Mouse (Mus musculus): Measurements from ENCODE around the gene Tmem181a.
"Not testable (repeated sequence)": the region's sequence is repeated elsewhere in the genome, so short reads cannot be mapped to it uniquely, and the experiment has no call there.

The Tmem181a gene

DNA sequence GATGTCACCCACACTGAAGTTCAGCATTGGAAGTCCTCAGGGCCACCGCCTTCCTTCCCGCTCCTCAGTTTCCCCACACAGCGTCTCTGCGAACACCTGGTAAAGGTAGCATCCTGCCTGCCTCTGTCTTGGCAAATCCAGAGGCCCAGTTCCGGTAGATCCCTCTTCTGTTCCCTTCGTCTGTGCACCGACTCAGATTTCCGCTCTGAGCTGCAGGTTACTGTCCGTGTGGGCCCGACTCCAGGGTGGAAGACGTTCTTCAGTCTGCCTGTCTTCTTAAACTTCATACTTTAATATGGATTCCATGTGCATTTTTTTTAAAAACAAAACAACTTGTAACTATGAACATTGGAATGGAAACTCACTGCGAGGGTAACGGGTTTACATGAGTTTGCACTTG is 49.8 kb downstream of the Tmem181a start:
- not testable (repeated sequence) for DNase-seq

- DNase-seq: not testable (repeated sequence)
These were observed 55.1 kb downstream of the Tmem181a start for GRCm38 (mm10) chr17:6311716-6312115.

DNA sequence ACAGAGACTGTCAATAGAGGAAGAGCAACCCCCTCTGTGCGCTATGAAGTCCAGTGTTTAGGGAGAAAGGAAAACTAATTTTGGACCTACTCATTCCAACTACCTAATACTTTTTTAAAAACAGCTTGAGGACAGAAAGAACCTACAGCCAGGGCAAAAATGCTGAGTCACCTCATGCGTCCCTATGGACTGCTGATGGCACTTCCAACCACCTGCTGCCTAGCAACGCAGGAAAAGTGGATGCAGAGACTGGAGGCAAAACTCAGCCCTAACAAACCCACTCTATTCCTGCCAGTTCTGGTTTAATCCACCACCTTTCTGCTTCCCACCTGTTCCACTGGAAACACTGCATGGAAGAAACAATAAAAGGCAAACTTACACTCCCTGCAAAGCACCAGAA is 56.1 kb downstream of the Tmem181a start:
- not testable (repeated sequence) for DNase-seq

DNA sequence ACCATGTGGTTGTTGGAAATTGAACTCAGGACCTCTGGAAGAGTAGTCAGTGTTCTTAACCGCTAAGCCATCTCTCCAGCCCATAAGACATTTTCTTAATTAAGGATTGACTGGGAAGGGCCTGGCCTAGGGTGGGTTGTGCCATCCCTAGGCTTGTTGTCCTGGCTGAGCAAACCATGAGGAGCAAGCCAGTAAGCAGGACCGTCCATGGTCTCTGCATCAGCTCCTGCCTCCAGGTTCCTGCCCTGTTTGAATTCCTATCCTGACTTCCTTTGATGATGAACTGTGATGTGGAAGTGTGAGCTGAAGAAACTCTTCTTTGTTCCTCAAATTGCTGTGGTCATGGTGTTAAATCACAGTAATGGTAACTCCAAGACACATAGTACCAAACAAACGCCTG is 57.8 kb downstream of the Tmem181a start:
- not testable (repeated sequence) for DNase-seq

DNA sequence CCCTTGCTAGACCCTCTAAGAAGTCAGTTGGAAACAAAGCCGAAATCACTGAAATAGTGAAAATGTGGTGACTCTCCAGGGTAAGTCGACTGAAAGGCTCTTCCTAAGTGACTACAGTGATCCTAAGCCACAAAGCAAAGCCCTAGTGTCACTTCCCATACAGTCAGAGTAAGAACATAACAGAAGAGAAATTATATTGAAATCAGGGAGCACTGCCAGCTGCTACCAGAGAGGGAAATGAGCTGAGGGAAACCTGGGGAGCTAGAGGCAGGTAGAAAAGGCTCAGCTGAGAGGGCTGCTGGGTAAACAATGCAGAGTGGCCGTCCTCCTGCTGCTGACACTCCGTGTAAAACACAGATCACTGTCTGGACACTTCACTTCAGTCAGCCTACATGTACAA is 59.0 kb downstream of the Tmem181a start:
- DNase-seq: not testable (repeated sequence)

DNA sequence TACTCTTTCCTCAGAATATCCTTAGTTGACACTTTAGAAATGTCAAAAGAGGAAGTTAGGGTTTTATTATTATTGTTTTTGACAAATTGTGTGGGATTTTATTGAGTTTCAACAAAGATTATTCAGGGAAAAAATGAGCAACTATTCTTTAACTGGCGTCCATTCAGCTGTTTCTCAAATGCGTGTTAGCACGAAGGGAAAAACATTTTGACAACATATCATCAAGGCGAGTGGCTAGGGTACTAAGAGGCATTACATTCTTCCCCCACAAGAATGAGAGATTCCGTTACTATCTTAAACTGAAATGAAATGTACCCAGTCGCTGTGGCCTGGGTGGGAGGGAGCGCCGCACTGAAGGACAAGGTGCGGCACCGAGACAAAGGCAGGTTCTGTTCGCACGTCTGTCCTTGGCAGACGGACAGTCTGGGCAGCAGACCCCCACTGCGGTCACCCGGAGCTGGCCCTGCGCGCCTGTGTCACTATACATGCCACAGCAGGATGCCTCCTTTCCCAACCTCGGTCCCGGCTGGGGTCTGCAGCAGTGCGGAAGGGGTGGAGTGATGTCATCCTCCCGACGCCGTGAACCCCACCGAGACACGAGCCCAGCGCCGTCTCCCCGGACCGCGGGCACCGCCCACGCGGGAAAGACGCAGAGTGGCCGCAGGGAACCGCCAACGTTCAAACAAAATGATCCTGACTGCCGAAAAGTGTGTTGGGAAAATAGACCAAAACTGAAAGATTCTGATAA is 59.9 kb downstream of the Tmem181a start:
- peak; percentile 68 for DNase-seq

DNA sequence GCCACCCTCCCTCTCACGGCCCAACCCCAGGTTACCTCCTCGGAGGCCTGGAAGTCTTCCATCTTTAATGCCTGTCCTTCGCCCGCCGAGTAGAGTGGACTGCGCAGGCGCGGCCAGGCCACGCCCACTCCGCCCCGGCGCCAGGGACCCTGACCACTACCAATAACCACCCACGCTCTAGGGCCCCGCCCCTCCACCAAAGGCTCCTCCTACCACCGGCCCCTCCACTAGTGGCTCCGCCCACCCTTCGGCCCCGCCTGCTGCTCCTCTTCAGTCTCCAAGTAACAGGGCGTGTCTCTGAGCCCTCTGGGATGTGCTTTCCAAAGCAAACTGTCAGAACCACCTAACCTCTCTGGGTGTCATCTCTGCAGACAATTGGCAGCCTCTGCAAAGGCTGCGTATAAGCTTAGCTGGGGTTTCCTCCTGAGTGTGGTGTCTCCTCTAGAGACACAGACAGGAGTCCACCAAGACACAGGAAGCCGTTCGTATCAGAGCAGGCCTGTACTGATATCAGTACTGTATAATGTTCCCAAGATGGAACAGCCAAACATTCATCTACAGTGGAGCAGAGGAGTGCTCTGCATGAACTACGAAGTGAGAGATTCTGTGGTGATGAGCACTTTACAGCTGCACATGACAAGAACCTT is 60.8 kb downstream of the Tmem181a start, which contains the start of gene Dynlt1a:
Gene Dynlt1a (minus strand): TSS at position 162 of the 647 bp plus-strand sequence.
- peak; percentile 100 for DNase-seq

- not testable (repeated sequence) for DNase-seq
These were observed 64.6 kb downstream of the Tmem181a start for GRCm38 (mm10) chr17:6321081-6321777.

GRCm38 (mm10) chr17:6321778-6322101 is 65.1 kb downstream of the Tmem181a start:
- DNase-seq: not testable (repeated sequence)

DNA sequence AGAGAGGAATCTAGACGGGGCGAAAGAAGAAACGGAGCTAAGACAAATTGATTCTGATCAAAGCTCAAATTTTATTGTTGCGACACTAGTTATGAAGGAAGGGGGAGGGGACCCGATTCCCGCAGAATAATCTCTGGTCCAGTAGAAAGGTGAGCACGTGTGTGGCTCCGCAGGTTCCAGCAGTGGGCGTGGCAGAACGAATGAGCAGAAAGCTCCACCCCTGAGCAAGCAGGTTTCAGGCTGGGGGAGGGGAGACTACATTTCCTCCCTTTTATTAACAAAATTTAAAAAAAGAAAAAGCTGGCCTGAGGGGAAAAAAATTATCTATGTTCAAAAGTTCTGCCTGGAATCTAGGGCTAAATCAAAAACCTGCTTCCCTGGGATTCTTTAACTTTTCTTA is 68.4 kb downstream of the Tmem181a start:
- not testable (repeated sequence) for DNase-seq

DNA sequence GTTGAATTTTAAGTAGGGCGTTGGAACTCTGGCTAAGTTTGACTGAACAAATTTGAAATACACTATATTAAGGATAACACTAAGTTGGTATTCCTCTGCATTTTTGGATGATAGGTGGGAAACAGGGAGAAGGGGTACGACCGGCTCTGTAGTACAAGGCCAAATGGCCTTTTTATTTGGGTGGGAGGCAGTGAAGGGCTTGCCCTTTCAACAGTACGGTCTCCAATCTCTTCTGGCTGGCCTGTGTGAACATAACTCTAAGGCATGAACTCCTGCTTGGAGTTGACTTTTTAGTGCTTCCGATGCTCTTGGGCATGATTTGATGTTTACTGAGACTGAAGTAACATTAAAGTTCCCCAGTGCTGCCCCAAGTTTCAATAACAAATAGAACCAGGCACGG is 68.9 kb downstream of the Tmem181a start:
- DNase-seq: not testable (repeated sequence)

- not testable (repeated sequence) for DNase-seq
These were observed 70.9 kb downstream of the Tmem181a start for GRCm38 (mm10) chr17:6327554-6327953.

GRCm38 (mm10) chr17:6328997-6329396 is 72.3 kb downstream of the Tmem181a start:
- not testable (repeated sequence) for DNase-seq

GRCm38 (mm10) chr17:6342606-6343294 is 86.1 kb downstream of the Tmem181a start:
- not testable (repeated sequence) for DNase-seq

- not testable (repeated sequence) for DNase-seq
These were observed 98.6 kb downstream of the Tmem181a start for GRCm38 (mm10) chr17:6355256-6355655.

Measured in cerebellum, adult 11 months (tissue).